Mouse (Mus musculus) kidney, embryonic 14.5 days (tissue): ENCODE data around the gene Gm49450. TPM values are rescaled to one million over a fixed set of nuclear protein-coding genes. Genes with fewer than 3 reads are reported as not detected.
A peak's percentile ranks its signal among the peaks of the same experiment; 100 is the strongest.

Source experiments
- ATAC-seq: fragments of 200-750 bp; cut with Nextera tagmentation; 2 replicates; pipeline ENCODE4 v1.8.0; 2017; ENCODE audit warnings: moderate number of reproducible peaks, mild to moderate bottlenecking, moderate TSS enrichment, moderate library complexity; ENCODE audit not compliant: low FRiP score, low TSS enrichment
- H3K27ac ChIP-seq: fragments of 300-500 bp; sonication (generic); 2 replicates; pipeline ENCODE4 v1.5.1; 2014; ENCODE audit warnings: low read depth, mild to moderate bottlenecking, low read length, moderate library complexity, mixed read lengths
- H3K27me3 ChIP-seq: fragments of 300-500 bp; sonication (generic); 2 replicates; pipeline ENCODE4 v1.6.1; 2014; ENCODE audit warnings: mild to moderate bottlenecking, low read length; ENCODE audit not compliant: control insufficient read depth, insufficient read depth
- H3K36me3 ChIP-seq: fragments of 300-500 bp; sonication (generic); 2 replicates; pipeline ENCODE4 v1.6.1; 2014; ENCODE audit warnings: low read length, mixed read lengths; ENCODE audit not compliant: control insufficient read depth, insufficient read depth
- H3K4me1 ChIP-seq: fragments of 300-500 bp; sonication (generic); 2 replicates; pipeline ENCODE4 v1.6.1; 2014; ENCODE audit warnings: low read length, mixed read lengths; ENCODE audit not compliant: control insufficient read depth, insufficient read depth
- H3K4me2 ChIP-seq: fragments of 300-500 bp; sonication (generic); replicated peaks from 2 replicates; pipeline ENCODE4 v1.6.1; 2014; ENCODE audit warnings: low read depth, mild to moderate bottlenecking, low read length
- H3K4me3 ChIP-seq: fragments of 300-500 bp; sonication (generic); 2 replicates; pipeline ENCODE4 v1.5.1; 2014; ENCODE audit warnings: mild to moderate bottlenecking, low read length
- H3K9ac ChIP-seq: fragments of 300-500 bp; sonication (generic); 2 replicates; pipeline ENCODE4 v1.6.1; 2014; ENCODE audit warnings: low read depth, mild to moderate bottlenecking, low read length, moderate library complexity
- H3K9me3 ChIP-seq: fragments of 300-500 bp; sonication (generic); 2 replicates; pipeline ENCODE4 v1.6.1; 2016; ENCODE audit warnings: low read length; ENCODE audit not compliant: control insufficient read depth
- WGBS: fragments of 180-500 bp; shearing (Covaris S2); extraction: QIAGEN DNeasy Blood & Tissue Kit; methylation state at CpG from one replicate; pipeline ENCODE4 v1.1.7; 2014; 5-methylcytosine and 5-hydroxymethylcytosine counted together
- polyA plus RNA-seq: library from polyadenylated mRNA; unstranded; fragments of >200 nt; fragmentation: Nextera tagmentation; extraction: Ambion mirVana; gene quantifications from 2 replicates; pipeline ENCODE4 v1.2.1, GENCODE M21; 2014

Gm49450 gene
- polyA plus RNA-seq, 1 experiment from 2014 or later: not detected

DNA sequence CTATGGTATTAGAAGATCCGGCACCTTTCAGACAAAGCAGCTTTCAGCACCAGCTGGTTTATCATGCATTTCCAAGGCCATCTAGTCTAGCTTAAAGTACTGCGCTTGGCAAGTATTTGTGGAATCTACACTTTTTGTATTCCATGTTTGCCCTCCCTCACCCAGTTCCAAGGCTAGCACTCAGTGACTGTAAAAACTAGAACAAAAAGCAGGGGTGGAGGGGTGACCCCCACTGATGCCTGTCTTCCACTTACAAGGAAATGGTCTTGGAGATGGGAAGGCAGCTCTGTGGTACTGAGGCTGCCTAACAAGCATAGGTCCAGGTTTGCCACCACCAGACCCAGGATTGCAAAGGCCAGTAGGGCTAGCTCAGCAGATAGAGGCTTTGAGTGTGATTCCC lies 50.8 kb downstream of the Gm49450 start:
- ATAC-seq: no peak
- 89% methylated on average over 2 of the region's 2 CpGs for WGBS
- no peak overlapping the region for H3K27ac ChIP-seq
- H3K4me1 ChIP-seq: peaks cover 9% of the 10 kb centered on the region
- no peak overlapping the region for H3K4me2 ChIP-seq
- H3K27me3 ChIP-seq: peaks cover 20% of the 10 kb centered on the region
- H3K9ac ChIP-seq: no peak overlapping the region
- H3K9me3 ChIP-seq: no peaks in the 10 kb centered on the region
- H3K4me3 ChIP-seq: no peak overlapping the region
- H3K36me3 ChIP-seq: peaks cover 31% of the 10 kb centered on the region

DNA sequence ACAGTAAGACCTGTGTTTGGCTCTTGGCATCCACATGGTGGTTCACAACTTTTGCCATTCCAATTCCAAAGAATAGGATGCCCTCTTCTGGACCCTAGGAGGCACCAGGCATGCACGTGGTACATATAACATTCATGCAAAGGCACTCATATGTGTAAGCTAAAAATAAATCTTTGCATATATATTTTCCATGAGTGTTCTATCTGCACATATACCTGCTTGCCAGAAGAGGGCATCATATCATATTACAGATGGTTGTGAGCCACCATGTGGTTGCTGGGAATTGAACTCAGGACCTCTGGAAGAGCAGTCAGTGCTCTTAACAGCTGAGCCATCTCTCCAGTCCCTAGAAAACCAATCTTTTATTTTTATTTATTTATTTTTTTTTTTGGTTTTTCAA lies 51.8 kb downstream of the Gm49450 start:
- H3K4me1 ChIP-seq: peaks cover 14% of the 10 kb centered on the region
- ATAC-seq: no peak
- H3K4me2 ChIP-seq: no peak overlapping the region
- WGBS: 68% methylated on average over 1 of the region's 1 CpGs
- H3K27ac ChIP-seq: no peak overlapping the region
- peaks cover 30% of the 10 kb centered on the region for H3K27me3 ChIP-seq
- H3K36me3 ChIP-seq: peaks cover 23% of the 10 kb centered on the region
- H3K4me3 ChIP-seq: no peak overlapping the region
- no peaks in the 10 kb centered on the region for H3K9me3 ChIP-seq
- no peak overlapping the region for H3K9ac ChIP-seq

DNA sequence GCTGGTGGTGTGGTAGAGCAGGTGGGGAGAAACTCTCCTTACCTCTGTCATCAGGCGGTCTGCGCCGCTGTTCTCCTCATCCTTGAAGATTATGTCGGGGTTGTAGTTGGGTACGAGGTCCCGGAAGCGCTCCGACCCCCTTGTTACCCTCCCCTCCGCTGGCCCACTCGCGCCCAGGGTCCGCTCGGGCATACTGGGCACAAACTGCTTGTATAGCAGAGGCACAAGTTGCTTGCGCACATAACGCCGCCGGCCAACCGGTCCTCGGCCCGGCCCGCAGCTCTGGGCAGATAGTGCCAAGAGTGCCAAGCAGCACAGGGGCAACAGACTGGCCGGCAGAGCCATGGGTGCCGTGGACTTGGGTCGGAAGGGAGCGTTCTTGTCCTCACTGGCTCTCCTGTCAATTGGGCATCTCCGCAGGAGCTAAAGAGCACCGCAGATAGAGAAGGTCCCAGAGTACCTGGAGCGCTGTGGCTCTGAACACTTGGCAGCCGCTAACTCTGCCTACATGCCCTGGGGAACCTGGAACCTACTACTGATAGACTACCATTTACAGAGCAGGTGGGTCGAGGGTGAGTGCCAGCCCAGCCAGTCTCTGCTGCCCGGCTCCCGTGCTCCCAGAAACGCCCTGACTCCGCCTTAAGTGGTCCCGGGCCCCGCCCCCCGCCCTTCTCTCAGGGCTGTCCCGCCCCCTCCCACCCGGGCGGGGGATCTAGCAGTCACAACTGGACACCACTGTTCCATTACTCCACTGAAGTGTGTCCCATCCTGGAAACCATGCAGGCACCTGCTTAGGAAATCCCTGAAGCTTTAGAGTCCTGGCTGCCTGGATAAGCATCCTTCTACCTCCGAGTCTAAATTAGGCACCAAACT lies 55.2 kb downstream of the Gm49450 start, which contains the start of gene Dhh:
Gene Dhh (minus strand): TSS at position 613 of the 873 bp plus-strand sequence.
- Histone ChIP-seq H3K4me3 (peak within 1 kb of the TSS; percentile 31), H3K9ac (no peak within 1 kb of the TSS), H3K27ac (no peak within 1 kb of the TSS), H3K4me2 (peak within 1 kb of the TSS; percentile 38), H3K9me3 (no peaks in the 10 kb centered on the region), H3K4me1 (peaks cover 40% of the 10 kb centered on the region), H3K36me3 (0 out of 2 replicates have a peak, but pooled peaks cover under 1% of the 10 kb centered on the region), H3K27me3 (peaks cover 64% of the 10 kb centered on the region)
- ATAC-seq: peak; percentile 70
- WGBS: under 1% methylated on average over 41 of the region's 41 CpGs

DNA sequence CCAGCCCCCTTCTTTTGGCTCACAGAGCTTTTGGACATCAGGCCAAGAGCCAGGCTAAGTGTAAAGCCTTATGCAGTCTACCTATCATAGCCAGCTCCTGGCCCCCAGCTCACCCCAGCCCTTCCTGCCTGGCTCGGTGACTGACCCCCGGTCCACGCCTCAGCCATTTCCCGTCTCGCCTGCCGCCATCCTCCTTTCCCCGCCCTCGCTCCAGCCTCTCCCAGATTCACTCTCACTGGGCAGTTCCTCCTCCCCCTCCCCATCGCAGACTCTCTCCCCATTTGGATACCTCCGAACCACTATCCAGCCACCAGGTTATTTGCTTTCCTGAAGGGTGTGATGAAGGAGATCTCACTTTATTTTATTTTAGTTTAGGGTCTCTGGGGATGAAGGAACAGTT lies 55.9 kb downstream of the Gm49450 start:
- Histone ChIP-seq H3K27ac (no peak overlapping the region), H3K27me3 (peaks cover 71% of the 10 kb centered on the region), H3K9me3 (no peaks in the 10 kb centered on the region), H3K9ac (no peak overlapping the region), H3K4me1 (peaks cover 40% of the 10 kb centered on the region), H3K4me3 (peak overlapping the region; percentile 31), H3K36me3 (no peaks in the 10 kb centered on the region), H3K4me2 (peak overlapping the region; percentile 38)
- no peak for ATAC-seq
- WGBS: 1% methylated on average over 10 of the region's 10 CpGs

DNA sequence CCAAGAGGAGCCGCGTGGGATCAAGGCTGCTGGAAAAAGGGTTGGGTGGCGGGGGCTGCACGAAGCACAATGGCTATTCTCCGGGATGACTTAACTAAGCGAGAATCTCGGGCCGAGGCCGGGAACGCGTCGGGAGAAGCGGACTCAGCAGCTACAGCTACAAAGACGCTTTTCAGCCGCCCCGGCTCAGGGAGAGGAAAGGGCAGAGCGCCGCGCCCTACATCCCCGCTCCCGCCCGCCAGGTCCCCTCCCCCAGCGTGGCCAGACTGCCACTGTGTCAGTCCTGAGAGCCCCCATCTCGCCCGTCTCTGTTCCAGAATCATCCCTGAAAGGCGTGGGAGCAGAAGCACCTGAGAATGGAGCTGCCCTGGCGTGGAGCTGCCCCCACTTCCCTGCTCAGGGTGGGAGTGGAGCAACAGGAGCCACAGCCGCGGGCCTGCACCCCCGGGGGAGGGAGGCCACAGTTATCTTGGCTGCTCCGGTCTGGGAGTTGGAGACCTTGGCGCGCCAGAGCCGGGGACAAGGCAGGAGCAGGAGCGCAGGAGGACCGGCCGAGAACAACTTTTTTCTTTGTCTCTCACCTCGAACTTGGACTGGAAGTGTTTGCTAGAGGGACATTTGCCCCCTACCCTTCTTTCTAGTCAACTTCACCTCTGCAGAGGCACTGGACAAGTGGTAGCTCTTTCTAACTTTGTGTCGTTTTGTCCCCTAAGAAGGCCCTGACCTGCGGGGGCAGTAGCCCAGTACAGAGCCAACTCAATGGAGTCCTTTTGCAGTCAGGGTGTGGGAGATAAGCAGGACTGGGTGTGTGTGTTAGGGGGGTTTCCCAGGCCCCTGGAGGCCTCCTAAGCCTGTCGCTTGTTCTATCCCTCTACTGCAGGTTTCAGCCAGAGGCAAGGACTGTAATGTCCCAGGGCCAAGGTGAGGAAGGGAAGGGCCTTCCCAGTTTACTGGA lies 57.4 kb downstream of the Gm49450 start:
- Histone ChIP-seq H3K27ac (no peak overlapping the region), H3K9me3 (no peaks in the 10 kb centered on the region), H3K27me3 (peaks cover 73% of the 10 kb centered on the region), H3K4me1 (peaks cover 40% of the 10 kb centered on the region), H3K9ac (peak overlapping the region; percentile 54), H3K4me3 (peak overlapping the region; percentile 30), H3K36me3 (no peaks in the 10 kb centered on the region), H3K4me2 (peak overlapping the region; percentile 49)
- 3% methylated on average over 40 of the region's 41 CpGs for WGBS
- ATAC-seq: no peak

DNA sequence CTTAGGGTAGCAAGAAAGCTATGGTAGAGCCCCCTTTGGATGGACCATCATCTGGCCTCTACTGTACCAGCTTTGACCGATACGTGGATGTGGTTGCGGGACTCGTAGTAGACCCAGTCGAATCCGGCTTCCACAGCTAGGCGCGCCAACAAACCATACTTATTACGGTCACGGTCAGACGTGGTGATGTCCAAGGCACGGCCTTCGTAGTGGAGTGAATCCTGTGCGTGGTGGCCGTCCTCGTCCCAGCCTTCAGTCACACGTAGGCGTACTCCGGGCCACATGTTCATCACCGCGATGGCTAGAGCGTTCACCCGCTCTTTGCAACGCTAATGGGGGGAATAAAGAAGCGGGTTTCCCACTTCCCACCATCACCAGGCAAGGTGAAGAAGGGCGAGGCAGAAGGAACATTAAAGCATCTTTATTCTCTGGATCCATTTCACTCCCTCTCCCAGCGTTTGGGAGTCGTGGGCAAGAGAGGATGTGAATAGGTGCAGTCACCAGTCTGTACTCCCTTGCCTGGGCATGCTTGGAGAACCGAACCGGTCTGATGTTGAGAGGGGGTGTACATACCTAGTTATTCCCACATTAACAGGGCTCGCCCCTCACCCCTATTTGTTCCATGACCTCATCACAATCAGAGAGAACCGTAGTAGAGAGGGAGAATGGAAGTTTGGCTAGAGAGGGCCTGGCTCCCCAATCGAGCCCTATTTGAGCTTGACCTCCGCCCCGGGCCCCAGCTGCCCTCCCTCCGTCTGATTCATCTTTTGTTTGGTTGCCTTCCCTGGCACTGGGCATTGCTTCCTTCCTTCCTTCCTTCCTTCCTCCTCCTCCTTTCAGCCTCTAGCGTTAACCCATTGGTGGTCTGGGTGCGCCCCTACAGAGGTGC lies 58.4 kb downstream of the Gm49450 start:
- Histone ChIP-seq H3K9ac (no peak overlapping the region), H3K4me1 (peaks cover 40% of the 10 kb centered on the region)

DNA sequence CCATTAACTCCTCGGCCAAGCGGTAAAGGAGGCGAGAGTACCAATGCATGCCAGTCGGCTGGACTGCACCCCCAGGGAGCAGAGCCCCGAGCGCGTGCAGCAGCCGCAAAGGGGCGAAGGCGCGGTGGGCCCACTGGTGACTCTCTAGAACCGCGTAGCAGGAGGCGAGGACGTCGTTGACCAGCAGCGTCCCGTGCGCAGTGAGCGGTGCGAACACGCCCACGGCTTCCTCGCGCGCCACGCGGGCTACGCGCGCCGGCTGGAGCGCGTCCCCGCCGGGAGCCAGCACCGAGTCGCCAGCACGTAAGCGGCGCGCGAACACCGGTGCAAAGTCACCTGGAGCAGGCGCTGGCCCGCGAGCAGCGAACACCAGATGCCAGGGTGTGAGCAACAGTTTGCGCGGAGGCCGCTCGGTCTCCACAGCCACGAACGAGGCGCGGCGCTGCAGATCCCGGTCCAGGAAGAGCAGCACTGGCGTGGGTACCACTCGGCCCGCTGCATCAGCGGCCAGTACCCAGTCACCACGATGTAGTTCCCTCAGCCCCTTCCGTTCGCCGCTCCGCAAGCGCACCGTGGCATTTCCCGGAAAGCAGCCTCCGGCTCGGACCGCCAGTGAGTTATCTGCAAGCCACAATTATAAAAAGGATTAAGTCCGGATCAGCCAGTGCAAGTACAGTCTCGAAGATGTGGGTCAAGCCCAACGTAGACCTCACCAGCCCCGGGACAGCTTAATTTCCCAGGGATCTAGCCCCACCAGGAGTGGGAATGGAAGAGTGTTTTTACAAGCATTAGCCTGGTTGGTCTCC lies 59.2 kb downstream of the Gm49450 start, which contains the start of gene Rhebl1:
Gene Rhebl1 (minus strand): TSS at position 601 of the 806 bp plus-strand sequence.
- Histone ChIP-seq H3K9me3 (no peaks in the 10 kb centered on the region), H3K9ac (peak within 1 kb of the TSS; percentile 60), H3K27ac (no peak within 1 kb of the TSS), H3K27me3 (peaks cover 69% of the 10 kb centered on the region), H3K4me3 (peak within 1 kb of the TSS; percentile 55), H3K36me3 (no peaks in the 10 kb centered on the region), H3K4me1 (peaks cover 40% of the 10 kb centered on the region), H3K4me2 (peak within 1 kb of the TSS; percentile 99)
- WGBS: 0% methylated on average over 77 of the region's 77 CpGs
- ATAC-seq: no peak

More for the DNA sequence above, 58.4 kb downstream of the Gm49450 start:
- Histone ChIP-seq H3K4me3 (peak overlapping the region; percentile 55), H3K27me3 (peaks cover 73% of the 10 kb centered on the region), H3K27ac (no peak overlapping the region), H3K9me3 (no peaks in the 10 kb centered on the region), H3K4me2 (peak overlapping the region; percentile 99), H3K36me3 (no peaks in the 10 kb centered on the region)
- ATAC-seq: no peak
- WGBS: 2% methylated on average over 38 of the region's 38 CpGs
